Mouse (Mus musculus): ENCODE measurements around the gene Cpne9. TPM values are rescaled to one million over a fixed set of nuclear protein-coding genes. Genes with fewer than 3 reads are reported as not detected.

Cpne9 gene
- polyA plus RNA-seq, 1 experiment from 2014 or later: 0.13 TPM

GRCm38 (mm10) chr6:113352820-113353219 lies 70.7 kb downstream of the Cpne9 start:
- Histone ChIP-seq H3K4me2 (ENCODE audit: low read depth, low read length) (no peak overlapping the region), H3K27ac (replicated peaks; ENCODE audit: low read depth, low read length) (no peak overlapping the region), H3K9ac (ENCODE audit: low read depth, low read length) (no peak overlapping the region), H3K4me3 (ENCODE audit: low read depth, low read length) (no peak overlapping the region), H3K9me3 (ENCODE audit: control insufficient read depth, low read length) (no peaks in the 10 kb centered on the region), H3K27me3 (replicated peaks; ENCODE audit: control insufficient read depth, insufficient read depth, low read length) (no peaks in the 10 kb centered on the region), H3K36me3 (ENCODE audit: control insufficient read depth, insufficient read depth, low read length) (no peaks in the 10 kb centered on the region), H3K4me1 (ENCODE audit: control insufficient read depth, insufficient read depth, low read length) (no peaks in the 10 kb centered on the region)
- DNase-seq (ENCODE audit: low spot score) (no peak), ATAC-seq (ENCODE audit: low read depth) (no peak)
- WGBS: 60% methylated on average over 3 of the region's 3 CpGs

GRCm38 (mm10) chr6:113353696-113354095 lies 71.6 kb downstream of the Cpne9 start:
- no peaks in the 10 kb centered on the region for H3K9me3 ChIP-seq (ENCODE audit: control insufficient read depth, low read length)
- no peak overlapping the region for H3K4me3 ChIP-seq (ENCODE audit: low read depth, low read length)
- no peak for ATAC-seq (ENCODE audit: low read depth)
- H3K27ac ChIP-seq (replicated peaks; ENCODE audit: low read depth, low read length): no peak overlapping the region
- H3K27me3 ChIP-seq (replicated peaks; ENCODE audit: control insufficient read depth, insufficient read depth, low read length): no peaks in the 10 kb centered on the region
- no peaks in the 10 kb centered on the region for H3K36me3 ChIP-seq (ENCODE audit: control insufficient read depth, insufficient read depth, low read length)
- no peak for DNase-seq (ENCODE audit: low spot score)
- no peaks in the 10 kb centered on the region for H3K4me1 ChIP-seq (ENCODE audit: control insufficient read depth, insufficient read depth, low read length)
- H3K4me2 ChIP-seq (ENCODE audit: low read depth, low read length): no peak overlapping the region
- 66% methylated on average over 3 of the region's 3 CpGs for WGBS
- H3K9ac ChIP-seq (ENCODE audit: low read depth, low read length): no peak overlapping the region

Other genes with a start within 250 kb of the Cpne9 start
- gene Thumpd3, start 236.1 kb upstream of the Cpne9 start, polyA plus RNA-seq (2014; fragmentation: Nextera tagmentation; extraction: Ambion mirVana): 36.1 and 38.9 TPM in 2 replicates
- gene Setd5, start 204.9 kb upstream of the Cpne9 start, polyA plus RNA-seq (2014; fragmentation: Nextera tagmentation; extraction: Ambion mirVana): 81.5 and 89.9 TPM in 2 replicates
- 1.2 TPM in 2 replicates for gene Lhfpl4, start 86.9 kb upstream of the Cpne9 start, polyA plus RNA-seq (2014; fragmentation: Nextera tagmentation; extraction: Ambion mirVana)
- gene Mtmr14, start 44.5 kb upstream of the Cpne9 start, polyA plus RNA-seq (2014; fragmentation: Nextera tagmentation; extraction: Ambion mirVana): 31.6 and 33.3 TPM in 2 replicates
- 20.0 and 21.8 TPM in 2 replicates for gene Brpf1, start 24.8 kb downstream of the Cpne9 start, polyA plus RNA-seq (2014; fragmentation: Nextera tagmentation; extraction: Ambion mirVana)
- gene Ogg1, start 44.7 kb downstream of the Cpne9 start, polyA plus RNA-seq (2014; fragmentation: Nextera tagmentation; extraction: Ambion mirVana): 9.9 and 11.2 TPM in 2 replicates
- 103 and 109 TPM in 2 replicates for gene Camk1, start 61.7 kb downstream of the Cpne9 start, polyA plus RNA-seq (2014; fragmentation: Nextera tagmentation; extraction: Ambion mirVana)
- 44.6 and 45.7 TPM in 2 replicates for gene Tada3, start 95.6 kb downstream of the Cpne9 start, polyA plus RNA-seq (2014; fragmentation: Nextera tagmentation; extraction: Ambion mirVana)
- 214 and 232 TPM in 2 replicates for gene Arpc4, start 95.8 kb downstream of the Cpne9 start, polyA plus RNA-seq (2014; fragmentation: Nextera tagmentation; extraction: Ambion mirVana)
- 3.3 and 5.4 TPM in 2 replicates for gene Ttll3, start 107.0 kb downstream of the Cpne9 start, polyA plus RNA-seq (2014; fragmentation: Nextera tagmentation; extraction: Ambion mirVana)
- gene Rpusd3, start 137.0 kb downstream of the Cpne9 start, polyA plus RNA-seq (2014; fragmentation: Nextera tagmentation; extraction: Ambion mirVana): 16.3 and 23.4 TPM in 2 replicates
- 0.47 and 3.3 TPM in 2 replicates for gene Cidec, start 153.5 kb downstream of the Cpne9 start, polyA plus RNA-seq (2014; fragmentation: Nextera tagmentation; extraction: Ambion mirVana)
- 72.5 and 75.9 TPM in 2 replicates for gene Jagn1, start 160.3 kb downstream of the Cpne9 start, polyA plus RNA-seq (2014; fragmentation: Nextera tagmentation; extraction: Ambion mirVana)
- 3.6 and 5.6 TPM in 2 replicates for gene Il17re, start 176.2 kb downstream of the Cpne9 start, polyA plus RNA-seq (2014; fragmentation: Nextera tagmentation; extraction: Ambion mirVana)
- 15.7 and 20.2 TPM in 2 replicates for gene Il17rc, start 189.1 kb downstream of the Cpne9 start, polyA plus RNA-seq (2014; fragmentation: Nextera tagmentation; extraction: Ambion mirVana)
- gene Creld1, start 201.0 kb downstream of the Cpne9 start, polyA plus RNA-seq (2014; fragmentation: Nextera tagmentation; extraction: Ambion mirVana): 24.8 and 25.3 TPM in 2 replicates
- gene Prrt3, start 219.6 kb downstream of the Cpne9 start, polyA plus RNA-seq (2014; fragmentation: Nextera tagmentation; extraction: Ambion mirVana): 1.7 and 1.9 TPM in 2 replicates
- 96.7 and 103 TPM in 2 replicates for gene Emc3, start 249.3 kb downstream of the Cpne9 start, polyA plus RNA-seq (2014; fragmentation: Nextera tagmentation; extraction: Ambion mirVana)
- gene Fancd2, start 249.4 kb downstream of the Cpne9 start, polyA plus RNA-seq (2014; fragmentation: Nextera tagmentation; extraction: Ambion mirVana): 7.5 and 7.8 TPM in 2 replicates